Mouse (Mus musculus) lung, adult 2 months (tissue): Measurements from ENCODE around the gene Fitm2.

ENCODE experiments used
- CTCF ChIP-seq: fragments of 200-500 bp; IDR thresholded peaks from 2 replicates; pipeline ENCODE4 v1.5.1; 2011; ENCODE audit warnings: mild to moderate bottlenecking, low read length, control low read depth; ENCODE audit not compliant: insufficient read depth
- POLR2A ChIP-seq: fragments of 200-500 bp; IDR thresholded peaks from 2 replicates; pipeline ENCODE4 v1.6.1; 2011; ENCODE audit warnings: low read depth, mild to moderate bottlenecking, control low read depth, low read length, borderline replicate concordance; ENCODE audit errors: extremely low read depth

- no peak for TF ChIP-seq POLR2A
- no peak for TF ChIP-seq CTCF
Observed at GRCm38 (mm10) chr2:163439488-163439887, 32.9 kb downstream of the Fitm2 start.
